Mouse (Mus musculus): ENCODE results near the gene Camk2n1.

GRCm38 (mm10) chr4:138453753-138454570 lies at the start of gene Camk2n1:
- TF ChIP-seq TCF12 (IDR thresholded peaks at IDR 0.05; ENCODE audit: low read depth, low read length) (no peak), CTCF (IDR thresholded peaks at IDR 0.05 in 2 of 3, conservative IDR thresholded peaks at IDR 0.05 in 1 of 3; ENCODE audit: control insufficient read depth in 1 of 3, insufficient read depth in 1 of 3, low read depth in 2 of 3, low read length in 3 of 3, poor library complexity in 1 of 3, severe bottlenecking in 1 of 3) (no peak), ZC3H11A (IDR thresholded peaks at IDR 0.05; ENCODE audit: low read depth, low read length) (no peak), EP300 (IDR thresholded peaks at IDR 0.05; ENCODE audit: low read depth in 1 of 2, low read length in 2 of 2) (no peak), POLR2A (IDR thresholded peaks at IDR 0.05; ENCODE audit: control insufficient read depth in 1 of 2, insufficient read depth in 1 of 2, low read depth in 1 of 2, low read length in 2 of 2, poor library complexity in 1 of 2) (no peak), MAX (IDR thresholded peaks at IDR 0.05; ENCODE audit: low read length) (no peak), NRF1 (IDR thresholded peaks at IDR 0.05; ENCODE audit: insufficient read depth, low read depth, low read length, poor library complexity, severe bottlenecking) (no peak), USF1 (IDR thresholded peaks at IDR 0.05; ENCODE audit: low read depth, low read length) (no peak), ETS1 (IDR thresholded peaks at IDR 0.05; ENCODE audit: low read depth, low read length) (no peak), GATA1 (IDR thresholded peaks at IDR 0.05; ENCODE audit: low read depth, low read length) (no peak), MAFK (IDR thresholded peaks at IDR 0.05; ENCODE audit: borderline replicate concordance, low read depth, low read length) (no peak), TBP (IDR thresholded peaks at IDR 0.05; ENCODE audit: low read depth, low read length) (no peak)
